Mouse (Mus musculus) MEL (cell line): ENCODE measurements around the gene Fmnl2. TPM values are rescaled to one million over a fixed set of nuclear protein-coding genes. Genes with fewer than 3 reads are reported as not detected.

Experiments
- DNase-seq: peaks from one replicate; pipeline ENCODE4 v3.0.0; 2011; ENCODE audit warnings: low read depth, low spot score
- H3K27ac ChIP-seq: 2 replicates; pipeline ENCODE4 v1.5.1; 2012; ENCODE audit warnings: low read depth, mild to moderate bottlenecking, control low read depth, low read length, moderate library complexity; ENCODE audit not compliant: control insufficient read depth
- H3K27me3 ChIP-seq, 2 experiments: fragments of 150-350 bp in 1 of 2; sonication (generic) in 1 of 2; 2 replicates each; pipeline ENCODE4 v1.6.1; 2012; ENCODE audit warnings: low read length in 2 of 2, mild to moderate bottlenecking in 2 of 2, improper control_type of control experiment in 1 of 2, moderate library complexity in 1 of 2; ENCODE audit not compliant: insufficient read depth in 2 of 2, control insufficient read depth in 1 of 2
- H3K36me3 ChIP-seq, 2 experiments: 2 replicates each; pipeline ENCODE4 v1.6.1; 2012 to 2014; ENCODE audit warnings: low read length in 2 of 2, improper control_type of control experiment in 1 of 2, inconsistent platforms in 1 of 2, mild to moderate bottlenecking in 1 of 2; ENCODE audit not compliant: insufficient read depth in 2 of 2, control insufficient read depth in 1 of 2
- H3K4me1 ChIP-seq, 2 experiments: fragments of 150-350 bp in 1 of 2; sonication (generic) in 1 of 2; 2 replicates each; pipeline ENCODE4 v1.6.1; 2012; ENCODE audit warnings: low read length in 2 of 2, improper control_type of control experiment in 1 of 2, mild to moderate bottlenecking in 1 of 2; ENCODE audit not compliant: insufficient read depth in 2 of 2, control insufficient read depth in 1 of 2
- H3K4me3 ChIP-seq, 2 experiments: fragments of 150-350 bp in 1 of 2; sonication (generic) in 1 of 2; 2 replicates each; pipeline ENCODE4 v1.5.1; 2012; ENCODE audit warnings: low read depth in 2 of 2, low read length in 2 of 2, mild to moderate bottlenecking in 2 of 2, moderate library complexity in 2 of 2, control low read depth in 1 of 2, improper control_type of control experiment in 1 of 2; ENCODE audit not compliant: control insufficient read depth in 1 of 2, insufficient read depth in 1 of 2
- H3K79me2 ChIP-seq: 2 replicates; pipeline ENCODE4 v1.6.1; 2012; ENCODE audit warnings: mild to moderate bottlenecking, low read length, moderate library complexity; ENCODE audit not compliant: control insufficient read depth, poor library complexity, insufficient read depth
- H3K9ac ChIP-seq: 2 replicates; pipeline ENCODE4 v1.6.1; 2012; ENCODE audit warnings: low read depth, mild to moderate bottlenecking, control low read depth, low read length, moderate library complexity; ENCODE audit not compliant: control insufficient read depth, poor library complexity, severe bottlenecking
- H3K9me3 ChIP-seq: fragments of 150-350 bp; sonication (generic); replicated peaks from 2 replicates; pipeline ENCODE4 v1.6.1; 2012; ENCODE audit warnings: mild to moderate bottlenecking, low read length, improper control_type of control experiment, moderate library complexity; ENCODE audit not compliant: insufficient read depth
- BHLHE40 ChIP-seq: IDR thresholded peaks from 2 replicates; pipeline ENCODE4 v1.6.1; 2012; ENCODE audit warnings: low read depth, mild to moderate bottlenecking, inconsistent platforms, low read length, improper control_type of control experiment, borderline replicate concordance
- CHD1 ChIP-seq: IDR thresholded peaks from 2 replicates; pipeline ENCODE4 v1.6.1; 2012; ENCODE audit warnings: low read depth, mild to moderate bottlenecking, inconsistent platforms, low read length, improper control_type of control experiment
- CHD2 ChIP-seq: IDR thresholded peaks from 2 replicates; pipeline ENCODE4 v1.6.1; 2011; ENCODE audit warnings: low read length, improper control_type of control experiment
- CTCF ChIP-seq, 3 experiments: IDR thresholded peaks in 2 of 3; conservative IDR thresholded peaks in 1 of 3; 2 replicates each; pipeline ENCODE4 v1.5.1; 2011 to 2012; ENCODE audit warnings: low read length in 3 of 3, low read depth in 2 of 3, mild to moderate bottlenecking in 2 of 3, improper control_type of control experiment in 1 of 3, inconsistent platforms in 1 of 3, mixed read lengths in 1 of 3, moderate library complexity in 1 of 3; ENCODE audit not compliant: control insufficient read depth in 1 of 3, insufficient read depth in 1 of 3, poor library complexity in 1 of 3, severe bottlenecking in 1 of 3
- EP300 ChIP-seq, 2 experiments: IDR thresholded peaks; 2 replicates each; pipeline ENCODE4 v1.6.1; 2011; ENCODE audit warnings: improper control_type of control experiment in 2 of 2, low read length in 2 of 2, low read depth in 1 of 2, mild to moderate bottlenecking in 1 of 2
- ETS1 ChIP-seq: IDR thresholded peaks from 2 replicates; pipeline ENCODE4 v1.6.1; 2012; ENCODE audit warnings: low read depth, mild to moderate bottlenecking, inconsistent platforms, low read length, improper control_type of control experiment, moderate library complexity
- GATA1 ChIP-seq: IDR thresholded peaks from 2 replicates; pipeline ENCODE4 v1.6.1; 2011; ENCODE audit warnings: low read depth, low read length, improper control_type of control experiment
- HCFC1 ChIP-seq: IDR thresholded peaks from 2 replicates; pipeline ENCODE4 v1.6.1; 2012; ENCODE audit warnings: low read depth, mild to moderate bottlenecking, inconsistent platforms, low read length, improper control_type of control experiment, moderate library complexity
- JUND ChIP-seq: IDR thresholded peaks from 2 replicates; pipeline ENCODE4 v1.6.1; 2011; ENCODE audit warnings: low read depth, mild to moderate bottlenecking, improper control_type of control experiment, low read length
- KAT2A ChIP-seq: conservative IDR thresholded peaks from 2 replicates; pipeline ENCODE4 v1.6.1; 2012; ENCODE audit warnings: low read depth, low read length, improper control_type of control experiment, inconsistent platforms
- MAFK ChIP-seq: IDR thresholded peaks from 2 replicates; pipeline ENCODE4 v1.6.1; 2011; ENCODE audit warnings: low read depth, mild to moderate bottlenecking, low read length, improper control_type of control experiment, borderline replicate concordance
- NELFE ChIP-seq: IDR thresholded peaks from 2 replicates; pipeline ENCODE4 v1.6.1; 2011; ENCODE audit warnings: low read depth, low read length, improper control_type of control experiment
- NRF1 ChIP-seq: IDR thresholded peaks from 2 replicates; pipeline ENCODE4 v1.6.1; 2014; ENCODE audit warnings: low read depth, mild to moderate bottlenecking, inconsistent platforms, low read length, improper control_type of control experiment, moderate library complexity; ENCODE audit not compliant: poor library complexity, insufficient read depth, severe bottlenecking
- POLR2AphosphoS2 ChIP-seq: IDR thresholded peaks from 2 replicates; pipeline ENCODE4 v1.6.1; 2011; ENCODE audit warnings: low read length, improper control_type of control experiment
- RAD21 ChIP-seq: IDR thresholded peaks from 2 replicates; pipeline ENCODE4 v1.6.1; 2011; ENCODE audit warnings: mild to moderate bottlenecking, low read depth, low read length, improper control_type of control experiment
- RCOR1 ChIP-seq: IDR thresholded peaks from 2 replicates; pipeline ENCODE4 v1.6.1; 2012; ENCODE audit warnings: low read depth, mild to moderate bottlenecking, inconsistent platforms, low read length, improper control_type of control experiment
- SIN3A ChIP-seq: IDR thresholded peaks from 2 replicates; pipeline ENCODE4 v1.6.1; 2012; ENCODE audit warnings: low read length, improper control_type of control experiment, inconsistent platforms
- TAL1 ChIP-seq: IDR thresholded peaks from 2 replicates; pipeline ENCODE4 v1.6.1; 2012; ENCODE audit warnings: mild to moderate bottlenecking, inconsistent platforms, low read length, moderate library complexity, mixed read lengths
- UBTF ChIP-seq: IDR thresholded peaks from 2 replicates; pipeline ENCODE4 v1.6.1; 2012; ENCODE audit warnings: low read depth, mild to moderate bottlenecking, inconsistent platforms, low read length, improper control_type of control experiment, moderate library complexity, borderline replicate concordance; ENCODE audit not compliant: insufficient read depth
- ZC3H11A ChIP-seq: IDR thresholded peaks from 2 replicates; pipeline ENCODE4 v1.6.1; 2012; ENCODE audit warnings: low read depth, mild to moderate bottlenecking, inconsistent platforms, low read length, improper control_type of control experiment
- ZMIZ1 ChIP-seq: IDR thresholded peaks from 2 replicates; pipeline ENCODE4 v1.6.1; 2012; ENCODE audit warnings: low read depth, mild to moderate bottlenecking, inconsistent platforms, low read length, improper control_type of control experiment, moderate library complexity
- polyA plus RNA-seq, 2 experiments: library from polyadenylated mRNA; stranded (reverse) in 1 of 2; unstranded in 1 of 2; fragments of >175 nt in 1 of 2; fragments of >200 nt in 1 of 2; gene quantifications; 2 replicates each; pipeline versions ENCODE4 v1.2.1 to v1.2.4; 2012; ENCODE audit warnings: low replicate concordance in 2 of 2, low read depth in 1 of 2; ENCODE audit not compliant: insufficient read length in 2 of 2, insufficient read depth in 1 of 2, missing spikeins in 1 of 2
- total RNA-seq: library from RNA; depleted of rRNA; stranded (reverse); fragments of 300-350 nt; gene quantifications from 2 replicates; pipeline ENCODE4 v1.2.3, GENCODE M21; 2012

Gene Fmnl2
- total and polyA plus RNA-seq, 3 experiments, result not detected

GRCm38 (mm10) chr2:52928401-52928800 lies 70.7 kb downstream of the Fmnl2 start:
- no peak overlapping the region for H3K27ac ChIP-seq
- no peak overlapping the region for H3K4me3 ChIP-seq
- H3K9me3 ChIP-seq, result no peaks in the 10 kb centered on the region
- no peaks in the 10 kb centered on the region for H3K4me1 ChIP-seq
- no peaks in the 10 kb centered on the region for H3K79me2 ChIP-seq
- TF ChIP-seq NELFE (no peak), GATA1 (no peak), BHLHE40 (no peak), ETS1 (no peak), MAFK (no peak), JUND (no peak), CHD1 (no peak), CHD2 (no peak)
- H3K36me3 ChIP-seq, result no peaks in the 10 kb centered on the region
- no peaks in the 10 kb centered on the region for H3K27me3 ChIP-seq
- DNase-seq, result no peak
- no peak overlapping the region for H3K9ac ChIP-seq

- no peaks in the 10 kb centered on the region for H3K27me3 ChIP-seq
- no peak overlapping the region for H3K27ac ChIP-seq
- TF ChIP-seq NRF1, result no peak
- TF ChIP-seq JUND, result no peak
- TF ChIP-seq KAT2A, result no peak
- TF ChIP-seq POLR2AphosphoS2, result no peak
- no peak for TF ChIP-seq TAL1
- TF ChIP-seq ZC3H11A, result no peak
- no peak for TF ChIP-seq HCFC1
- TF ChIP-seq CHD1, result no peak
- no peak for TF ChIP-seq EP300 (IDR thresholded peaks at IDR 0.05; ENCODE audit: low read depth in 1 of 2, low read length in 2 of 2)
- no peak for TF ChIP-seq CHD2
- no peak for TF ChIP-seq CTCF (IDR thresholded peaks at IDR 0.05 in 2 of 3, conservative IDR thresholded peaks at IDR 0.05 in 1 of 3; ENCODE audit: control insufficient read depth in 1 of 3, insufficient read depth in 1 of 3, low read depth in 2 of 3, low read length in 3 of 3, poor library complexity in 1 of 3, severe bottlenecking in 1 of 3)
- TF ChIP-seq UBTF, result no peak
- no peak for TF ChIP-seq RCOR1
- no peak for TF ChIP-seq ZMIZ1
- TF ChIP-seq RAD21, result no peak
- no peak for TF ChIP-seq SIN3A
- TF ChIP-seq, all 39 proteins: peak for 0
- Histone ChIP-seq H3K36me3 (no peaks in the 10 kb centered on the region), H3K9ac (no peak overlapping the region), H3K9me3 (no peaks in the 10 kb centered on the region), H3K4me1 (no peaks in the 10 kb centered on the region), H3K79me2 (no peaks in the 10 kb centered on the region), H3K4me3 (no peak overlapping the region)
- no peak for DNase-seq
Observed at GRCm38 (mm10) chr2:52930106-52930868, 72.6 kb downstream of the Fmnl2 start.
